8 mouse cellular contexts compared by ENCODE assay signal in the genomic region with DNA sequence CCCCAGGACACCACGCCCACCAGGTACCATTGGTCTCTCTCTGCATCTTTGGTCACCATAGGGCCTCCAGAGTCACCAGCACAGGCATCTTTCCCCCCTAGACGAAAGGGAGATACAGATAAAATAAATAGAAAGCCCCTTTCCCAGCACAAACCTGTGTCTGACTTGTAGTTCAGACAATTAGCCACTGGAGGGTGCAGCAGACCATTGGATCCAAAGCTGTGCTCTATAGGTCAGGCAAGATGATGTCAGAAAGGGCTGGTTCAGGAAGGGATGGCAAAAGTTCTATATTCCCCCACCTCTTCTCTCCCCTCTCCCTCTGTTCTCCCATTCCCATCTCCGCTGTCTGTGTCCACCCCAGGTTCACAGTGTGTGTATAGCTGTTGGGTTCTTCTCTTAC. TPM values are rescaled to one million over a fixed set of nuclear protein-coding genes. Genes with fewer than 3 reads are reported as not detected.
DNase-seq lines count a peak whose midpoint lies in the region; ATAC-seq and TF ChIP-seq lines count a peak whose summit lies in the region.

No protein-coding gene starts in this region.

- H3K36me3 ChIP-seq in heart, adult 2 months (ENCODE audit: control insufficient read depth, insufficient read depth, low read length): no peaks in the 10 kb centered on the region
- no peaks in the 10 kb centered on the region for H3K36me3 ChIP-seq in heart, embryonic 10.5 days
- no peaks in the 10 kb centered on the region for H3K36me3 ChIP-seq in forebrain, embryonic 14.5 days (ENCODE audit: control insufficient read depth, insufficient read depth, low read length)
- no peaks in the 10 kb centered on the region for H3K36me3 ChIP-seq in intestine, embryonic 15.5 days
- H3K36me3 ChIP-seq in midbrain, embryonic 14.5 days (ENCODE audit: control insufficient read depth, insufficient read depth, low read length): no peaks in the 10 kb centered on the region
- no peaks in the 10 kb centered on the region for H3K36me3 ChIP-seq in thymus, adult 2 months (ENCODE audit: control insufficient read depth, insufficient read depth, low read length)

- DNase-seq in heart, adult 2 months: peak; percentile 26 to 51
- no peak for DNase-seq in heart, embryonic 10.5 days (ENCODE audit: low spot score)
- peak; percentile 61 for DNase-seq in brain, adult 2 months (ENCODE audit: low read depth, low spot score)
- DNase-seq in forebrain, embryonic 14.5 days (ENCODE audit: low spot score): peak; percentile 82
- DNase-seq in left cerebral cortex, postnatal 14 days (ENCODE audit: low spot score in 2 of 2): peak; percentile 62 to 75
- peak; percentile 87 for DNase-seq in midbrain, embryonic 14.5 days
- peak; percentile 56 for DNase-seq in thymus, adult 2 months

- peak; percentile 51; the same call in 1 of the 2 replicates for TF ChIP-seq EP300 in heart, adult 2 months (IDR thresholded peaks at IDR 0.05; ENCODE audit: insufficient read depth, low read depth, low read length)

- intact Hi-C loops in heart, adult 2 months (cut with DNase I): loop anchor here (1.0 to 5.0 kb wide), 3 partner anchors 98 to 500 kb away; no protein-coding TSS in a partner anchor
- intact Hi-C loops in left cerebral cortex, postnatal 14 days (cut with DNase I): loop anchor here (2.0 kb wide), 3 partner anchors 92 to 500 kb away; no protein-coding TSS in a partner anchor

- H3K27ac ChIP-seq in heart, adult 2 months: no peak overlapping the region
- no peak overlapping the region for H3K27ac ChIP-seq in heart, embryonic 10.5 days
- no peak overlapping the region for H3K27ac ChIP-seq in forebrain, embryonic 14.5 days (ENCODE audit: low read depth, low read length)
- H3K27ac ChIP-seq in intestine, embryonic 15.5 days: no peak overlapping the region
- H3K27ac ChIP-seq in midbrain, embryonic 14.5 days (replicated peaks; ENCODE audit: low read depth, low read length): no peak overlapping the region
- no peak overlapping the region for H3K27ac ChIP-seq in thymus, adult 2 months (ENCODE audit: control insufficient read depth, insufficient read depth, low read length)

- no peak overlapping the region for H3K9ac ChIP-seq in heart, adult 2 months (ENCODE audit: low read depth, low read length)
- H3K9ac ChIP-seq in forebrain, embryonic 14.5 days (ENCODE audit: low read length): no peak overlapping the region
- H3K9ac ChIP-seq in intestine, embryonic 15.5 days: no peak overlapping the region
- H3K9ac ChIP-seq in midbrain, embryonic 14.5 days (replicated peaks; ENCODE audit: low read length): no peak overlapping the region

- no peak overlapping the region for H3K4me3 ChIP-seq in heart, adult 2 months
- no peak overlapping the region for H3K4me3 ChIP-seq in heart, embryonic 10.5 days
- H3K4me3 ChIP-seq in forebrain, embryonic 14.5 days (ENCODE audit: low read depth, low read length): no peak overlapping the region
- H3K4me3 ChIP-seq in intestine, embryonic 15.5 days (replicated peaks): no peak overlapping the region
- no peak overlapping the region for H3K4me3 ChIP-seq in midbrain, embryonic 14.5 days (replicated peaks; ENCODE audit: low read depth, low read length)
- no peak overlapping the region for H3K4me3 ChIP-seq in thymus, adult 2 months (ENCODE audit: control insufficient read depth, insufficient read depth, low read length)

- no peaks in the 10 kb centered on the region for H3K27me3 ChIP-seq in heart, adult 2 months (ENCODE audit: control insufficient read depth, insufficient read depth, low read length)
- 0 out of 2 replicates have a peak, but pooled peaks cover 8% of the 10 kb centered on the region for H3K27me3 ChIP-seq in heart, embryonic 10.5 days (ENCODE audit: insufficient read depth, poor library complexity, severe bottlenecking)
- H3K27me3 ChIP-seq in forebrain, embryonic 14.5 days (replicated peaks; ENCODE audit: control insufficient read depth, insufficient read depth, low read length): no peaks in the 10 kb centered on the region
- H3K27me3 ChIP-seq in intestine, embryonic 15.5 days (replicated peaks): no peaks in the 10 kb centered on the region
- H3K27me3 ChIP-seq in midbrain, embryonic 14.5 days (ENCODE audit: control insufficient read depth, insufficient read depth, low read length): no peaks in the 10 kb centered on the region
- no peaks in the 10 kb centered on the region for H3K27me3 ChIP-seq in thymus, adult 2 months (ENCODE audit: control insufficient read depth, insufficient read depth, low read length)

- no peak overlapping the region for H3K4me2 ChIP-seq in forebrain, embryonic 14.5 days (ENCODE audit: low read length)
- H3K4me2 ChIP-seq in intestine, embryonic 15.5 days (replicated peaks): no peak overlapping the region
- H3K4me2 ChIP-seq in midbrain, embryonic 14.5 days (ENCODE audit: low read length): no peak overlapping the region

- peak; percentile 70; the same call in 1 of the 2 replicates for ATAC-seq in forebrain, embryonic 14.5 days
- ATAC-seq in intestine, embryonic 15.5 days: 0 out of 2 replicates have a peak, but pooled peaks have one; percentile 39
- peak; percentile 57; the same call in 1 of the 2 replicates for ATAC-seq in midbrain, embryonic 14.5 days (ENCODE audit: low FRiP score, low TSS enrichment)

- peaks cover 7% of the 10 kb centered on the region for H3K4me1 ChIP-seq in heart, adult 2 months (ENCODE audit: control insufficient read depth, insufficient read depth, low read length)
- H3K4me1 ChIP-seq in heart, embryonic 10.5 days: peaks cover 7% of the 10 kb centered on the region; the same call in 1 of the 2 replicates
- no peaks in the 10 kb centered on the region for H3K4me1 ChIP-seq in forebrain, embryonic 14.5 days (ENCODE audit: control insufficient read depth, insufficient read depth, low read length)
- 0 out of 2 replicates have a peak, but pooled peaks cover 3% of the 10 kb centered on the region for H3K4me1 ChIP-seq in intestine, embryonic 15.5 days (replicated peaks)
- no peaks in the 10 kb centered on the region for H3K4me1 ChIP-seq in midbrain, embryonic 14.5 days (ENCODE audit: control insufficient read depth, insufficient read depth, low read length)
- no peaks in the 10 kb centered on the region; the same call in 1 of the 2 replicates for H3K4me1 ChIP-seq in thymus, adult 2 months (replicated peaks; ENCODE audit: control insufficient read depth, insufficient read depth, low read length)

- 23% methylated on average over 3 of the region's 3 CpGs for WGBS in heart, adult 2 months
- WGBS in heart, embryonic 10.5 days: 15% methylated on average over 3 of the region's 3 CpGs
- 15% methylated on average over 3 of the region's 3 CpGs for WGBS in forebrain, embryonic 14.5 days
- 26% methylated on average over 3 of the region's 3 CpGs for WGBS in intestine, embryonic 15.5 days
- WGBS in midbrain, embryonic 14.5 days: 10% methylated on average over 3 of the region's 3 CpGs
- WGBS in thymus, adult 2 months: 49% methylated on average over 3 of the region's 3 CpGs

- no peak for TF ChIP-seq POLR2A in heart, adult 2 months (IDR thresholded peaks at IDR 0.05; ENCODE audit: insufficient read depth, low read depth, low read length)
- TF ChIP-seq POLR2A in thymus, adult 2 months (IDR thresholded peaks at IDR 0.05; ENCODE audit: control insufficient read depth, extremely low read depth, insufficient read depth, low read length, poor library complexity): no peak

- no peaks in the 10 kb centered on the region for H3K79me2 ChIP-seq in heart, adult 2 months (replicated peaks; ENCODE audit: control insufficient read depth, insufficient read depth, low read length)

- peak; percentile 85 for TF ChIP-seq CTCF in heart, adult 2 months (IDR thresholded peaks at IDR 0.05)
- no peak for TF ChIP-seq CTCF in thymus, adult 2 months (IDR thresholded peaks at IDR 0.05; ENCODE audit: borderline replicate concordance, control insufficient read depth, extremely low read depth, insufficient read depth, low read length, poor library complexity)

- no peaks in the 10 kb centered on the region for H3K9me3 ChIP-seq in heart, embryonic 10.5 days
- no peaks in the 10 kb centered on the region for H3K9me3 ChIP-seq in forebrain, embryonic 14.5 days (replicated peaks; ENCODE audit: control insufficient read depth, low read length)
- H3K9me3 ChIP-seq in intestine, embryonic 15.5 days: no peaks in the 10 kb centered on the region
- H3K9me3 ChIP-seq in midbrain, embryonic 14.5 days (ENCODE audit: control insufficient read depth, low read length): no peaks in the 10 kb centered on the region

RNA-seq across cellular contexts. Expression of a gene that starts 23.5 kb away (rescaled TPM):
- not detected for total RNA-seq in heart, adult 2 months (2021)
- polyA plus RNA-seq in heart, adult 2 months (2012; rRNA removed): not detected in 2 replicates
- polyA plus RNA-seq in heart, embryonic 10.5 days (2016; fragmentation: Nextera tagmentation; extraction: Ambion mirVana): not detected in 2 replicates
- 0.09 and 0.10 TPM in 2 replicates for polyA plus RNA-seq in forebrain, embryonic 14.5 days (2014; fragmentation: Nextera tagmentation; extraction: Ambion mirVana)
- not detected in 2 replicates for polyA plus RNA-seq in intestine, embryonic 15.5 days (2015; fragmentation: Nextera tagmentation; extraction: Ambion mirVana)
- total RNA-seq in left cerebral cortex, postnatal 14 days (2021): under 1 TPM; 0.11 to 0.24 TPM
- polyA plus RNA-seq in midbrain, embryonic 14.5 days (2014; fragmentation: Nextera tagmentation; extraction: Ambion mirVana): not detected in 2 replicates
- polyA plus RNA-seq in thymus, adult 2 months (2012; rRNA removed): 0.04 and 0.05 TPM in 2 replicates
